Comparison of ENCODE assay signal across 10 mouse cellular contexts in genomic region chr11:16257011-16257410, GRCm38 (mm10). TPM values are rescaled to one million over a fixed set of nuclear protein-coding genes. Genes with fewer than 3 reads are reported as not detected.
DNase-seq lines count a peak whose midpoint lies in the region; ATAC-seq lines count a peak whose summit lies in the region.
"Had no signal": no experiment of that assay in that cellular context is flagged by ENCODE, and none has a peak within 500 bp of the region (broad histone marks: within the 10 kb centered on the region; RNA-seq: fewer than 3 reads in every experiment).

No protein-coding gene starts in this region.

- peak overlapping the region; percentile 60 for H3K4me3 ChIP-seq in embryonic facial prominence, embryonic 13.5 days
- H3K4me3 ChIP-seq in hindbrain, embryonic 12.5 days: peak overlapping the region; percentile 65
- peak overlapping the region; percentile 67 for H3K4me3 ChIP-seq in midbrain, embryonic 13.5 days (replicated peaks)
- H3K4me3 ChIP-seq: myocyte had no signal

- ATAC-seq in embryonic facial prominence, embryonic 13.5 days (ENCODE audit: insufficient number of reproducible peaks, insufficient read depth, low FRiP score, low TSS enrichment, low read depth): no peak
- ATAC-seq in hindbrain, embryonic 12.5 days (ENCODE audit: low FRiP score): peak; percentile 2
- peak; percentile 20 for ATAC-seq in midbrain, embryonic 13.5 days

- DNase-seq in layer of hippocampus, adult 11-12 months (ENCODE audit: low spot score): peak; percentile 32
- no peak for DNase-seq in layer of hippocampus, adult 9-10 months (ENCODE audit: low spot score)
- no peak for DNase-seq in left cerebral cortex, postnatal 4 days
- no peak for DNase-seq in adrenal gland, postnatal 25 days
- DNase-seq in gastrocnemius, postnatal 14 days: no peak

- H3K27me3 ChIP-seq in embryonic facial prominence, embryonic 13.5 days: peaks cover 43% of the 10 kb centered on the region
- H3K27me3 ChIP-seq in hindbrain, embryonic 12.5 days: peaks cover 42% of the 10 kb centered on the region
- H3K27me3 ChIP-seq in midbrain, embryonic 13.5 days: peaks cover 27% of the 10 kb centered on the region

- intact Hi-C loops in left cerebral cortex, postnatal 4 days (cut with DNase I): no loop called here
- intact Hi-C loops in gastrocnemius, postnatal 14 days (cut with DNase I; ENCODE audit: low total_unique reads): no loop called here

- H3K4me1 ChIP-seq in embryonic facial prominence, embryonic 13.5 days: peaks cover 12% of the 10 kb centered on the region; the same call in 1 of the 2 replicates
- H3K4me1 ChIP-seq in hindbrain, embryonic 12.5 days: 0 out of 2 replicates have a peak, but pooled peaks cover 3% of the 10 kb centered on the region
- peaks cover 25% of the 10 kb centered on the region for H3K4me1 ChIP-seq in midbrain, embryonic 13.5 days (replicated peaks)

- no peaks in the 10 kb centered on the region for H3K36me3 ChIP-seq in embryonic facial prominence, embryonic 13.5 days
- H3K36me3 ChIP-seq in hindbrain, embryonic 12.5 days: no peaks in the 10 kb centered on the region
- no peaks in the 10 kb centered on the region for H3K36me3 ChIP-seq in midbrain, embryonic 13.5 days

- peak overlapping the region; percentile 95 for H3K4me2 ChIP-seq in embryonic facial prominence, embryonic 13.5 days
- peak overlapping the region; percentile 88 for H3K4me2 ChIP-seq in hindbrain, embryonic 12.5 days (replicated peaks)
- H3K4me2 ChIP-seq in midbrain, embryonic 13.5 days (replicated peaks): peak overlapping the region; percentile 84

- H3K9ac ChIP-seq in embryonic facial prominence, embryonic 13.5 days: peak overlapping the region; percentile 69
- H3K9ac ChIP-seq in hindbrain, embryonic 12.5 days: peak overlapping the region; percentile 64
- H3K9ac ChIP-seq in midbrain, embryonic 13.5 days (replicated peaks): peak overlapping the region; percentile 75

- no peak overlapping the region for H3K27ac ChIP-seq in embryonic facial prominence, embryonic 13.5 days
- no peak overlapping the region for H3K27ac ChIP-seq in hindbrain, embryonic 12.5 days
- peak overlapping the region; percentile 57; the same call in 1 of the 2 replicates for H3K27ac ChIP-seq in midbrain, embryonic 13.5 days

- no peaks in the 10 kb centered on the region for H3K9me3 ChIP-seq in embryonic facial prominence, embryonic 13.5 days
- no peaks in the 10 kb centered on the region for H3K9me3 ChIP-seq in hindbrain, embryonic 12.5 days (replicated peaks)
- H3K9me3 ChIP-seq in midbrain, embryonic 13.5 days: no peaks in the 10 kb centered on the region

- WGBS in embryonic facial prominence, embryonic 13.5 days: 28% methylated on average over 7 of the region's 7 CpGs
- 26% methylated on average over 7 of the region's 7 CpGs for WGBS in hindbrain, embryonic 12.5 days
- WGBS in midbrain, embryonic 13.5 days: 16% methylated on average over 7 of the region's 7 CpGs

RNA-seq across cellular contexts. Expression of gene Vstm2a, which starts 0.5 kb away (rescaled TPM):
- polyA plus RNA-seq in embryonic facial prominence, embryonic 13.5 days (2015; fragmentation: Nextera tagmentation; extraction: Ambion mirVana): 5.5 and 8.5 TPM in 2 replicates
- 13.3 and 14.4 TPM in 2 replicates for polyA plus RNA-seq in hindbrain, embryonic 12.5 days (2016; fragmentation: Nextera tagmentation; extraction: Ambion mirVana)
- polyA plus RNA-seq in midbrain, embryonic 13.5 days (2015; fragmentation: Nextera tagmentation; extraction: Ambion mirVana): 30.5 and 32.8 TPM in 2 replicates
- 100 to 1,000 TPM; 114 to 128 TPM for total RNA-seq in left cerebral cortex, postnatal 4 days (2021)
- not detected in 2 replicates for total RNA-seq in adrenal gland, postnatal 25 days (2021)
- total RNA-seq in gastrocnemius, postnatal 14 days (2021): under 1 TPM; 0.69 to 0.70 TPM
- total RNA-seq: granulocyte monocyte progenitor cell, adult 5-6 weeks had no signal
- polyA plus RNA-seq: myocyte had no signal

Comparison
In these comparisons a context has a peak if more than half of its experiments do, and no peak if none do; other contexts are left out.
1. RNA of gene Vstm2a, which starts 0.5 kb away (total RNA-seq): 114 to 128 TPM in left cerebral cortex, postnatal 4 days; 0.69 to 0.70 TPM in gastrocnemius, postnatal 14 days and not detected in adrenal gland, postnatal 25 days; every median in the first group is over 10 times any median in the second.
2. Peak in every context shown above with its lines, with median percentiles within 50 percentile points of each other: H3K4me2 ChIP-seq, H3K4me3 ChIP-seq and H3K9ac ChIP-seq.